Mouse (Mus musculus): ENCODE results near the gene Mbnl1.
"Not testable (repeated sequence)": the region's sequence is repeated elsewhere in the genome, so short reads cannot be mapped to it uniquely, and the experiment has no call there.

The Mbnl1 gene

GRCm38 (mm10) chr3:60472681-60473177, at the start of gene Mbnl1:
Gene Mbnl1, plus strand, starts transcription at chr3:60472830.
- no peak for DNase-seq (ENCODE audit: low read depth, low spot score)

DNA sequence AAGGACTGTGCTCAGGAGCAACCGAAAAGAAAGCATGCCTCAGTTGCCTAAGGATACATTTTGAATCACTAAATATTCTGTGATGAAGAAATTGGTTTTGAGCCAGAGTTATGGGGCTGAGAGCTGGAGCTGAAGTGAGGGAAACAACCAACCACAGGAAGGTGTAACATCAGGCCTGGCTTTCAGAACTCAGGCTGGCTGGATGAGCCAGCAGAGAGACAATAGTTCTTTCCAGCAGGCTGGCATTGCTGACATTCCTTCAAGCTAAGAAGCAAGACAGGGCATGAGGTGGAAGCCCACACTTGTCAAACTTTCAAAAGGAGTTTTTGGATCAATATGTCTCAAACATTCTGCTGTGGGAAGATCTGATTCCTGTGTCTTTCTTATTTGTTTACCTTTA, 48.5 kb upstream of the Mbnl1 start:
- DNase-seq (ENCODE audit: low read depth, low spot score): no peak

GRCm38 (mm10) chr3:60429049-60429448, 43.6 kb upstream of the Mbnl1 start:
- no peak for DNase-seq (ENCODE audit: low read depth, low spot score)

DNA sequence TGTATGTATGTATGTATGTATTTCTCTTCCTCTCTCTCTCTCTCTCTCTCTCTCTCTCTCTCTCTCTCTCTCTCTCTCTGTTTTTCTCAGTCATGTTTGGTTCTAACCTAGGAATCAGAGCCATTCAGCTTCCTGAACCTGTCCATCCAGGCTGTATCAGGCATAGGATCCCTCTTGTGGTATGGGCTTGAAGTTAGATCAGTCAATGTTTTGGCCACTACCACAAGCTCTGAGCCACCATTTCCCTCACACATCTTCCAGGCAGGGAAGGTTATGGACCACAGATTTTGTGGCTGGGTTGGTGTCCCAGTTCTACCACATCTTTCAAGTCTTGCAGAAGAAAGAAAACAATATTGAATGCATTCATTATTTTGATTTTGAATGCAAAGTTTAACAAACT, 35.4 kb upstream of the Mbnl1 start:
- peak; percentile 27 for DNase-seq (ENCODE audit: low read depth, low spot score)

DNA sequence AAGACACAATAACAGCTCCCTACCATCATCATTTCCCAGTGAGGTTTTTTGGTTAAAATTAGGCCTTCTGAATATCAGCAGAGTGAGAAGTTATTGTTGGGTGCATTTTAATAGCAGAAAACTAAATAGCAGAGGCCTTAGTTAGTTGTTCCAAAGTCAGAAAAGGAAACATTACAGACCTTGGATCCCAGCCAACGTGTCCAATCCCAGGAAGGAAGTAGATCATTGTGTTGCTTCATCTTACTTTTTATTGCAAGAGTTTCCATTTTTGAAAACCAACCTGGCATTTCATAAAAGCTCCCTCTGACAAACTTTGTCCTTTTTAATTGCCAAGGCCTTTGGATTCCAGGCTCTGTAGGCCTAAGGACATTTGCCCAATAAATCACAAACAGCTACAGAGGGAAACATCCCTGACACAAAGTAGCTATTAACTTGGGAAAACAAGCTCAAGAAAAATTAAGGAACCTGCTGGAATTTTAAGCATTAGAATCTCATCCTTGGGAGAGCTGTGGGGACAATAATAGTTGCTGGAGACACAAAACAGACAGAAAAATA, 34.9 kb upstream of the Mbnl1 start:
- DNase-seq (ENCODE audit: low read depth, low spot score): no peak

DNA sequence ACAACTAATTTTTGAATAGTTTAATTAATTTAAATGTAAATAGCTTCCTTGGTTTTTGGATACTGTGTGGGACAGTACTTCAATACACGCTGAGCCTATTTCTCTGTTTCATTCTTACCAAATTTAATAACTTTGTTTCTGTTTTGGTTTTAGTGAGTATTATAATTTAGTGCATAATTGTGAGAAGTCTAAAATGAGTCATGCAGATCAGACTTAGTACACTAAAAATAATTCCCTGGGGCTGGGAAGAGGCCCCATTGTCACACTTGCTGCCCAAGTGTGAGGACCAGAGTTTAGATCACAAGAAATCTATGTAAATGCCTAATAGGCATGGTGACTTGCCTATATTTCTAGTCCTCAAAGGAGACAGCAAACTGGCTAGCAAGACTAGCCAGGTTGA, 33.9 kb upstream of the Mbnl1 start:
- DNase-seq (ENCODE audit: low read depth, low spot score): no peak

DNA sequence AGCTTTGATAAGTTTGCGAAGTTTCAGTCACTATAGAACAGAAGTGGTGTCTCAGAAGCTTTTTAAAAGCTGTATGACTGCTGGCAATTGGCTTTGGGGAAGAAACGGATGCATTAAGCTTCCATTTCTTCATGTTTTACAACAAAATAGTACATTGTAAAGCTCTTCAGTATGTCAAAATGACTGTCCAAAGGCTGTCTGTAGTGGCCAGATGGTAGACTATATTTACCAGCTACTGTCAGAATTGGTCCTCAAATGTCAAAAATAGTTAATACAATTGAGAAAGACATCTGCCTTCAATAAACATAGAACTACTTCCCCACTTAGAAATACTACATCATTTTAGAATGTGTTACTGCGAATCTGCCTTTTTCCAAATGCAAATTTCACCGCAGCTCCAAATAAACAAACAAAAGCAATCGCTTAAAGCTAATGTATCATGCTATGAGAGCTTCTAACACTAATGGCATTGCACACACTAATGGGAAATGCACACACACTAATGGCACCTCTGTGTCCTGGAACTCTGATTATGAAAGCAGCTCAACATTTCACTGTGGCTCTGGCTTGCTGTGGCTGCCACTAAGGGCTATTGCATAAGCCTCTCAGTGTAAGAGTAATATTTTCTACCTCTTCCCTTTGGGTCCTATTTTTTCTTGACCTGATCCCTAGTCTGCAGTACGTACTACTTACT, 10.7 kb upstream of the Mbnl1 start:
- DNase-seq (ENCODE audit: low read depth, low spot score): no peak

GRCm38 (mm10) chr3:60468667-60469066, 4.0 kb upstream of the Mbnl1 start:
- DNase-seq (ENCODE audit: low read depth, low spot score): not testable (repeated sequence)

GRCm38 (mm10) chr3:60469170-60469805, 3.3 kb upstream of the Mbnl1 start:
- not testable (repeated sequence) for DNase-seq (ENCODE audit: low read depth, low spot score)

GRCm38 (mm10) chr3:60472011-60472680, 484 bp upstream of the Mbnl1 start:
- no peak for DNase-seq (ENCODE audit: low read depth, low spot score)

GRCm38 (mm10) chr3:60473861-60474653, 1.4 kb downstream of the Mbnl1 start:
- DNase-seq (ENCODE audit: low read depth, low spot score): no peak

DNA sequence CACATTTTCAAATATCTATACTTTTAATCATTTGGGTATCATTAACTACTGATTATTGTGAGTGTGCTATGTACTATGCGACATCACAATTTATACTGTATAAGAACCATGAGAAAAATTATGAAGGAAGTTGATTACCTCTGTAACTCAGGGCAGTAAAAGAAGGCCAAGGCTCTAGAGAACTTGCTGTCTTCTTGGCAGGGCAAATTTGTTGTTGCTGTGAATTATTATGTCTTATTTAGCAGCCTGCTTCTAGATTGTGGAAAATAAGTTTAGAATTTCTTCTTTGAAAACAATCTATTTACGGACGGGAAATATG, 2.0 kb downstream of the Mbnl1 start:
- DNase-seq (ENCODE audit: low read depth, low spot score): no peak

DNA sequence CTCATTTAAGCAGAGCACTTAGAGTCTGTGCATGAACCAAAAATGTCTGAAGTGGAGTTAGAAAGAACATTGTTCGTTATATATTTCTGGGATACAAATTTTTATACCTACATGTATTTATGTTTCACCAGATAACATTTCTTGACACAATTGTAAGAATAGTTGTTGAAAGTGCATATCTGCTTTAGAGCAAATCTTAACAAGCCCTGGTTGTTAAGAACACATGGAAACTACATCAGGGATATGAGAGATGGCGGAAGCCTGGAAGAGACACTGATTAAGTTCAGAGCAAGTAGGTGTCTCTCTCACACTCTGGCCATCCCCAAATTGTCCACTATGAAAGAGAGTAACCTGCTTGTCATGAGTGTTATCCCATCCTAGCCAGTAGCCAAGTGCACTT, 2.4 kb downstream of the Mbnl1 start:
- no peak for DNase-seq (ENCODE audit: low read depth, low spot score)

DNA sequence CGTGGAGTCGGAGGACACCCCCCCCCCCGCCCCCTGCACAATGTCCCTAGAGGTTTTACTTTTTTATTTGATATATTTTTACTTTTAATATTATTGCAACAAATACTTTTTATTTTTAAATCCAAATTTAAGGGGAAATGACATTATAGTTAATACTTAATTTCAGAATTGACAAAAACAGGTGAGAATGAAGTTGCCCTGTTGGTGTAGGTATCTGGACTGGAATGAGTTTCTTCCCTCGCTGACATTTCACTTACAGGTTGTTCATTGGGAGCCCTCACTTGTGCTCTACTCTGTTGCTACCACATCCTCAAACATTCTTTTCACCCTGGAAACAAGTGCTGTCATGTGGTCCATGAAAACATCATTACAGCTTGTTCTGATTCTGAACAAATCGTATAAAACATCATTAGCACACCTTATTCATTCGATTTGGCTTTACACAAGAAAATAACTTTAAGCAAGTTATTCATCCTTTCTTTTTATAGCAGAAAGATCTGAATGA, 4.2 kb downstream of the Mbnl1 start:
- no peak for DNase-seq (ENCODE audit: low read depth, low spot score)

DNA sequence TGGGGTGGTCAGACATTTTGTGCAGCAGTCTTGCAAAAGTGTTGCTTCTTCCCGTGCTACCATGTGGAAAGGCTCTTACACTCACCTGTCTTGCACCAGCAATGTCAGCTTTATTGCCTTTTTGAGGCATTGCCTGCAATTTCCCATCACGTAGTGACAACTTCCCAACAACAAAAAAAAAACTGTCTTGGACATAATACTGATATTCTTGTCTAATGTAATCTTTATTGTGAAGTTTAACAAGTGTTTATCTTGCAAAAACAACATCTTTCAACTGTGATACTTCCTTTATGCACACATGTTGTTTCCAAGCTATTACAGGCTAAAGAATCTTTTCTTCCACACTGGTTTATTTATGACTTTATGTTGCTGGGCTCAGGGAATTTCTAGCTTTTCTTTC, 5.8 kb downstream of the Mbnl1 start:
- no peak for DNase-seq (ENCODE audit: low read depth, low spot score)

GRCm38 (mm10) chr3:60480716-60481115, 8.1 kb downstream of the Mbnl1 start:
- no peak for DNase-seq (ENCODE audit: low read depth, low spot score)

DNA sequence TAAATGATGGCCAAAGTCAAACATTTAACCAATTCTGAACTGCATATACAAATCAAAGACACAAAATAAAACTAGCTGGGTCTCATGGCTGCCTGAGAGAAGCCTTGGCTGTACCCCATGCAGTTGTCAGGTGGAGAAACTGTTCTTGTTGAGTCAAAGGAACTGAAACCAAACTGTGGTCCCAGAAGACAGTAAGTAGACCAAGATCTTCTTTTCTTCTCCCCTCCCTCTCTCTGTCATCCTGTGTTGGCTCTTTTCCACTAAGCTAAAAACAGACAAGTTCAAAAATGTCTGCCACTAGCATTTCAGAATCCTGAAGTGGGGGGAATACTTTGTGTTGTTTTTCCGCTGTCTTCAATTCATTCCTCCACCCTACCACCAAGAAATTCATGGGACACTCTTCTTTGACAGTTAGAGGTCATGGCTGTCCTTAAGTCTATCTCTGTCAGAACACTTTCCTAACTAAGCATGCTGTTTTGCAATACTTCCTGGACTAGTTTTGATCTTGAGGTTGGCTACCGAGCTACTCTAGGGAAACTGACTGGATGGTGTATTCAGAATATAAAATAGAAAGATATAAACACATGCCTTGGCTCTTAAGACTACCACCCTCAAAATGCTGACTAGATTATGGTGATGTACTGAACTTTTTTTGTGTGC, 9.2 kb downstream of the Mbnl1 start:
- no peak for DNase-seq (ENCODE audit: low read depth, low spot score)

DNA sequence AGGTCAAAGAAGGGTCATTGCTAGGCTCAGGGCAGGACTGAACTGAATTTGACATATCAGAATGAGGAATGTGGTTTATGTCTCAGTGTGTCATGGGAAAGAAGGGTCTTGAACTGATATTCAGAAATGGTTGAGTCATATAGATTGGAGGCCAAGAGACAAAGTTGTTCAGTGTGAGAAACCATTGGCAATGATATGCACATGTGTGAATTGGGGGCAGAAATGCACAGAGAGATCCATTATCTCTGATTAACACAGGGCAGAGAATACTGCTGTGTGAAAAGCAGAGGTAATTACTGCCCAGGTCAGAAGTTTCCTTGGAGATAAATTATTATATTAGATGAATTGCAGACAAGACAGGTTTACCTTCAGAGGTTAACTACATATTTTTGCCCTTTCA, 10.7 kb downstream of the Mbnl1 start:
- no peak for DNase-seq (ENCODE audit: low read depth, low spot score)

- no peak for DNase-seq (ENCODE audit: low read depth, low spot score)
These were observed 13.5 kb downstream of the Mbnl1 start for GRCm38 (mm10) chr3:60485987-60486712.

DNA sequence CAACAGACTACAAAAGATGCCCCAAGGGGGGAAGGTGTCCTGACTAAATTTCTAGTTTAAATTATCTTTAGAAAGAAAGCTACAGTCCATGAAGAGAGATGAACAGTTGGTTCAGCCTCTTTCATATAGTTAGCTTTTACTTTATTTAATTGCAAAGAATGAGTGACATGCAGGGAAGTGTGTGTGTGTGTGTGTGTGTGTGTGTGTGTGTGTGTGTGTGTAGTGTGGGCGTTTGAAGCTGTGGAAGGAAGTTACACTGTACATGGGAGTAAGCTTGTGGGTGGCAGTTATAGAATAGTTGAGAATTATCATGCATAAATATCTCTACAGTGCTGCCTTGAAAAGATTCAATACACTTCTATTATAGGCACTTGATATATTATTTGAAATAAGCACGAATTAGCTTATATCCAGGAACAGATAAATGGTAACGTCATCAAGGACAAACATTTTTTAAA, 14.1 kb downstream of the Mbnl1 start:
- DNase-seq (ENCODE audit: low read depth, low spot score): no peak
